ENCODE assay signal across 14 mouse cellular contexts in the genomic region with DNA sequence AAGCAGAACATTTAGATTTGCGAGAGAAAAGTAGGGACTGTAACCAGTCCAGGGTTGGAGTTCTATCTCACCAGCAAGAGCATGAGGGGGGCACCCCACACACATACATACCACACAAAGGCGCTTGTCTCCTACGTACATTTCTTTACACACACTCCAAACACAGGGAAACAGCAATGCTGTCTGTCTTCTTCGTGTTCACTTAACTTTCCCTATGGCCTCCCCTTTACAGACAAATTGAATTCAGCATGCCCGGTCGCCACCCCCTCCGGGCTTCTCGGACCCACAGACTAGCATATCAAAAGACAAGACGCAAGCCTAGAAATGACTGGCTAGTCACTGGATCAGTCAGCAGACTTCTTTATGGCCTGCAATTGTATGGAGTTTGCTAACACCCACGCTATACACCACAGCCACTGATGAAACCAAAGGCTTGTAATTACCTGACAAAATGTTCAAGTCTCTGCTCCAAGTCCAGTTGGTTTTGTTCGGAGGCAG. TPM values are rescaled to one million over a fixed set of nuclear protein-coding genes. Genes with fewer than 3 reads are reported as not detected.
DNase-seq lines count a peak whose midpoint lies in the region; ATAC-seq and TF ChIP-seq lines count a peak whose summit lies in the region.
"Had no signal": no experiment of that assay in that cellular context is flagged by ENCODE, and none has a peak within 500 bp of the region (broad histone marks: within the 10 kb centered on the region; RNA-seq: fewer than 3 reads in every experiment).

No protein-coding gene starts in this region.

- no peaks in the 10 kb centered on the region for H3K36me3 ChIP-seq in hindbrain, embryonic 16.5 days (ENCODE audit: control insufficient read depth, insufficient read depth, low read length)
- H3K36me3 ChIP-seq in neural tube, embryonic 14.5 days (ENCODE audit: control insufficient read depth, insufficient read depth, low read length), result peaks cover 8% of the 10 kb centered on the region; the same call in 1 of the 2 replicates

- peaks cover 32% of the 10 kb centered on the region for H3K27me3 ChIP-seq in hindbrain, embryonic 16.5 days (replicated peaks; ENCODE audit: control insufficient read depth, insufficient read depth, low read length)
- H3K27me3 ChIP-seq in neural tube, embryonic 14.5 days (ENCODE audit: control insufficient read depth, insufficient read depth, low read length), result no peaks in the 10 kb centered on the region
- H3K27me3 ChIP-seq: Patski had no signal

- H3K9ac ChIP-seq in hindbrain, embryonic 16.5 days (ENCODE audit: low read depth, low read length), result peak overlapping the region; percentile 69
- H3K9ac ChIP-seq in neural tube, embryonic 14.5 days (replicated peaks; ENCODE audit: low read depth, low read length), result peak overlapping the region; percentile 76

- ATAC-seq in hindbrain, embryonic 16.5 days, result no peak
- no peak for ATAC-seq in neural tube, embryonic 14.5 days (ENCODE audit: low read depth)
- ATAC-seq: Patski had no signal

- WGBS in hindbrain, embryonic 16.5 days, result 6% methylated on average over 11 of the region's 11 CpGs
- 8% methylated on average over 11 of the region's 11 CpGs for WGBS in neural tube, embryonic 14.5 days

- peak overlapping the region; percentile 48 for H3K4me3 ChIP-seq in gastrocnemius, adult 2 months
- peak overlapping the region; percentile 52 for H3K4me3 ChIP-seq in hindbrain, embryonic 16.5 days (ENCODE audit: low read length)
- peak overlapping the region; percentile 38 for H3K4me3 ChIP-seq in neural tube, embryonic 14.5 days (ENCODE audit: low read depth, low read length)

- intact Hi-C loops in gastrocnemius, adult 2 months (cut with DNase I), result no loop called here
- intact Hi-C loops in gastrocnemius, postnatal 14 days (cut with DNase I; ENCODE audit: low total_unique reads), result no loop called here

- H3K9me3 ChIP-seq in hindbrain, embryonic 16.5 days (ENCODE audit: control insufficient read depth, low read length), result no peaks in the 10 kb centered on the region
- H3K9me3 ChIP-seq in neural tube, embryonic 14.5 days (ENCODE audit: control insufficient read depth, low read length), result no peaks in the 10 kb centered on the region

- peak overlapping the region; percentile 64 for H3K4me2 ChIP-seq in hindbrain, embryonic 16.5 days (ENCODE audit: low read length)
- H3K4me2 ChIP-seq in neural tube, embryonic 14.5 days (ENCODE audit: low read depth, low read length), result peak overlapping the region; percentile 90

- peak overlapping the region; percentile 56; the same call in 1 of the 2 replicates for H3K27ac ChIP-seq in gastrocnemius, adult 2 months
- peak overlapping the region; percentile 90 for H3K27ac ChIP-seq in hindbrain, embryonic 16.5 days (ENCODE audit: low read depth, low read length)
- H3K27ac ChIP-seq in neural tube, embryonic 14.5 days (ENCODE audit: low read depth, low read length), result peak overlapping the region; percentile 87
- H3K27ac ChIP-seq: macrophage had no signal

- no peak for TF ChIP-seq CTCF in gastrocnemius, adult 2 months (IDR thresholded peaks at IDR 0.05)

- no peak for DNase-seq in gastrocnemius, adult 2 months
- no peak for DNase-seq in gastrocnemius, postnatal 14 days
- peak; percentile 22 to 51 for DNase-seq in kidney, postnatal 4 days
- no peak for DNase-seq in kidney, postnatal 25 days
- no peak for DNase-seq in urinary bladder, adult 2 months (ENCODE audit: low spot score)
- DNase-seq in spleen, postnatal 10 days (ENCODE audit: low spot score in 2 of 2), result no peak
- DNase-seq: adrenal gland, postnatal 25 days; cerebellum, adult 9-11 months; gastrocnemius, postnatal 25 days had no signal

- H3K4me1 ChIP-seq in hindbrain, embryonic 16.5 days (ENCODE audit: control insufficient read depth, insufficient read depth, low read depth, low read length), result no peaks in the 10 kb centered on the region
- H3K4me1 ChIP-seq in neural tube, embryonic 14.5 days (ENCODE audit: control insufficient read depth, insufficient read depth, low read length), result peaks cover 75% of the 10 kb centered on the region

RNA-seq across cellular contexts. Expression of gene 5730596B20Rik, which starts 3.0 kb away (rescaled TPM):
- total RNA-seq in gastrocnemius, adult 2 months (2021), result under 1 TPM in 1 of 2 experiments, not detected in 1; 0.10 TPM
- total RNA-seq in gastrocnemius, postnatal 14 days (2021), result under 1 TPM; 0.08 to 0.11 TPM
- 3.4 and 3.6 TPM in 2 replicates for polyA plus RNA-seq in hindbrain, embryonic 16.5 days (2015; fragmentation: Nextera tagmentation; extraction: Ambion mirVana)
- polyA plus RNA-seq in neural tube, embryonic 14.5 days (2014; fragmentation: Nextera tagmentation; extraction: Ambion mirVana), result 1.8 and 2.2 TPM in 2 replicates
- polyA plus RNA-seq in urinary bladder, adult 2 months (2012; rRNA removed), result 0.04 and 0.07 TPM in 2 replicates
- total RNA-seq: gastrocnemius, postnatal 25 days; layer of hippocampus, postnatal 14 days had no signal
- polyA plus RNA-seq: macrophage had no signal

RNA-seq across cellular contexts. Expression of gene Hoxa4, which starts 11.3 kb away (rescaled TPM):
- 1 to 10 TPM; 2.7 to 3.3 TPM for total RNA-seq in gastrocnemius, adult 2 months (2021)
- 1 to 10 TPM; 4.1 to 4.9 TPM for total RNA-seq in gastrocnemius, postnatal 14 days (2021)
- 5.6 and 8.8 TPM in 2 replicates for polyA plus RNA-seq in hindbrain, embryonic 16.5 days (2015; fragmentation: Nextera tagmentation; extraction: Ambion mirVana)
- 1.6 and 2.7 TPM in 2 replicates for polyA plus RNA-seq in neural tube, embryonic 14.5 days (2014; fragmentation: Nextera tagmentation; extraction: Ambion mirVana)
- polyA plus RNA-seq in urinary bladder, adult 2 months (2012; rRNA removed), result 0.61 and 0.62 TPM in 2 replicates
- total RNA-seq: layer of hippocampus, postnatal 14 days had no signal

RNA-seq across cellular contexts. Expression of gene Hoxa2, which starts 15.6 kb away (rescaled TPM):
- total RNA-seq in gastrocnemius, adult 2 months (2021), result under 1 TPM; 0.47 to 0.56 TPM
- total RNA-seq in gastrocnemius, postnatal 14 days (2021), result under 1 TPM; 0.78 to 0.86 TPM
- polyA plus RNA-seq in hindbrain, embryonic 16.5 days (2015; fragmentation: Nextera tagmentation; extraction: Ambion mirVana), result 20.3 and 22.5 TPM in 2 replicates
- polyA plus RNA-seq in neural tube, embryonic 14.5 days (2014; fragmentation: Nextera tagmentation; extraction: Ambion mirVana), result 7.0 and 8.8 TPM in 2 replicates
- 1.3 and 1.9 TPM in 2 replicates for polyA plus RNA-seq in urinary bladder, adult 2 months (2012; rRNA removed)
- total RNA-seq: layer of hippocampus, postnatal 14 days had no signal
- polyA plus RNA-seq: macrophage had no signal

RNA-seq across cellular contexts. Expression of gene Hoxa1, which starts 22.1 kb away (rescaled TPM):
- total RNA-seq in gastrocnemius, adult 2 months (2021), result under 1 TPM; 0.13 to 0.22 TPM
- total RNA-seq in gastrocnemius, postnatal 14 days (2021), result under 1 TPM; 0.16 to 0.20 TPM
- 1.8 and 2.0 TPM in 2 replicates for polyA plus RNA-seq in hindbrain, embryonic 16.5 days (2015; fragmentation: Nextera tagmentation; extraction: Ambion mirVana)
- 0.76 and 0.92 TPM in 2 replicates for polyA plus RNA-seq in neural tube, embryonic 14.5 days (2014; fragmentation: Nextera tagmentation; extraction: Ambion mirVana)
- polyA plus RNA-seq in urinary bladder, adult 2 months (2012; rRNA removed), result 0.73 and 0.83 TPM in 2 replicates
- total RNA-seq: layer of hippocampus, postnatal 14 days had no signal

RNA-seq across cellular contexts. Expression of gene Hoxa5, which starts 24.1 kb away (rescaled TPM):
- total RNA-seq in gastrocnemius, adult 2 months (2021), result 1 to 10 TPM; 2.2 to 2.9 TPM
- total RNA-seq in gastrocnemius, postnatal 14 days (2021), result 1 to 10 TPM; 1.9 to 2.5 TPM
- 85.9 and 106 TPM in 2 replicates for polyA plus RNA-seq in hindbrain, embryonic 16.5 days (2015; fragmentation: Nextera tagmentation; extraction: Ambion mirVana)
- 20.9 and 30.6 TPM in 2 replicates for polyA plus RNA-seq in neural tube, embryonic 14.5 days (2014; fragmentation: Nextera tagmentation; extraction: Ambion mirVana)
- polyA plus RNA-seq in urinary bladder, adult 2 months (2012; rRNA removed), result 6.1 and 7.2 TPM in 2 replicates
- total RNA-seq: layer of hippocampus, postnatal 14 days had no signal

Comparison
In these comparisons a context has a peak if more than half of its experiments do, and no peak if none do; other contexts are left out.
1. DNase-seq: peak in kidney, postnatal 4 days (2 of 2); none in gastrocnemius, adult 2 months (single experiment), gastrocnemius, postnatal 14 days (single experiment), kidney, postnatal 25 days (0 of 2), urinary bladder, adult 2 months (single experiment) and spleen, postnatal 10 days (0 of 2).
2. Peak in every context shown above with its lines, with median percentiles within 50 percentile points of each other: H3K27ac ChIP-seq and H3K4me3 ChIP-seq.